Mouse (Mus musculus) CH12.LX (cell line): ENCODE measurements around the gene Smg9.

Experiments
- CHD1 ChIP-seq: IDR thresholded peaks from 2 replicates; pipeline ENCODE4 v1.6.1; 2012; ENCODE audit warnings: low read depth, low read length, improper control_type of control experiment, inconsistent platforms
- CTCF ChIP-seq, 2 experiments: IDR thresholded peaks in 1 of 2; conservative IDR thresholded peaks in 1 of 2; 2 replicates each; pipeline ENCODE4 v1.5.1; 2011 to 2012; ENCODE audit warnings: low read depth in 2 of 2, low read length in 2 of 2, improper control_type of control experiment in 1 of 2, inconsistent platforms in 1 of 2, mild to moderate bottlenecking in 1 of 2, moderate library complexity in 1 of 2
- EP300 ChIP-seq: IDR thresholded peaks from 2 replicates; pipeline ENCODE4 v1.6.1; 2011; ENCODE audit warnings: low read length, improper control_type of control experiment
- JUN ChIP-seq: IDR thresholded peaks from 2 replicates; pipeline ENCODE4 v1.6.1; 2011; ENCODE audit warnings: low read depth, mild to moderate bottlenecking, low read length, improper control_type of control experiment, moderate library complexity; ENCODE audit not compliant: insufficient read depth
- MAX ChIP-seq: IDR thresholded peaks from 2 replicates; pipeline ENCODE4 v1.6.1; 2011; ENCODE audit warnings: low read length, improper control_type of control experiment
- RAD21 ChIP-seq: IDR thresholded peaks from 2 replicates; pipeline ENCODE4 v1.6.1; 2011; ENCODE audit warnings: low read depth, mild to moderate bottlenecking, low read length, improper control_type of control experiment, moderate library complexity

DNA sequence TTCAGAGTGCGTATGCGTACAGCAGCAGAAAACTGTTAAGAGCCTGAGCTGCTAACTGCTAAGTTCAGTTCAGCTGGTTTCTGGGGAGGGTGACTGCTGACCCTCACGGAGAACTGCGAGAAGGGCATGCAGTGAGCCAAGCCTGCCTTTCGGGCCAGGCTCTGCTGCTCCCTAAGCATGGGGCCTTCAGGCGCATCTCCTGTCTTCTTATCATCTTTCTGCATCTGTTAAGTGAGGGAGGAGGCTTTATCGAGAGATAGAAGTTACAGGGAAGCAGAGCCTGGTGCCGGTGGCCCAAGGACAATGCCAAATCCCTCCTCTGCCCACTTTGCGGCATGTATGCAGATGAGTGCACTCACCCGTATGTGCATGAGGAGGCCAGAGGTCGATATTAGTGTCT lies 2.6 kb upstream of the Smg9 start:
- TF ChIP-seq CTCF (conservative IDR thresholded peaks at IDR 0.05 in 1 of 2, IDR thresholded peaks at IDR 0.05 in 1 of 2; ENCODE audit: low read depth in 2 of 2, low read length in 2 of 2) (no peak), JUN (no peak), RAD21 (no peak), MAX (no peak), CHD1 (no peak), EP300 (no peak)
